Comparison of ENCODE assay signal across 15 mouse cellular contexts in the genomic region with DNA sequence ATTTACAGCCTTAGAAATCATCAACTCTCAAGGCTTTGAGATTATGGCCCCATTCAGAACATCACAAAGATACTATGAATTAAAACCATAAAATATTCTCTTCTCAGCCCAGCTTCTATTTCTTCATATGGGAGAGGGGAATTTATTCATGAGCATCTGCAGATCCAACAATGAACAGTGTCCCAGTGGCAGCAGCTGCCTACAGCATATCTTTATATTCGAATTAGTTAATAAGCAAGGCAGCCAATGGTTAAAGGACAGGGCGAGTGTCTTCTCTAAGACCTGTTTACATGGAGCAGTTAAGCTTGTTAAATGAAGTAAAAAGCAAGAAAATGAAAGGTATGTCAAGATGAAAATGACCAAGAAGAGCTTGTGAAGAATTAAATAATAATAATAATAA.
"Had no signal": no experiment of that assay in that cellular context is flagged by ENCODE, and none has a peak within 500 bp of the region (broad histone marks: within the 10 kb centered on the region; RNA-seq: fewer than 3 reads in every experiment).

No protein-coding gene starts in this region.

- H3K9ac ChIP-seq: limb, embryonic 12.5 days; limb, embryonic 15.5 days; liver, embryonic 14.5 days; liver, postnatal 0 days; lung, embryonic 14.5 days had no signal

- ATAC-seq: liver, postnatal 0 days; lung, postnatal 0 days had no signal

- H3K4me1 ChIP-seq: limb, embryonic 12.5 days; limb, embryonic 15.5 days had no signal

- H3K9me3 ChIP-seq: limb, embryonic 12.5 days; limb, embryonic 15.5 days had no signal

- H3K27ac ChIP-seq: limb, embryonic 12.5 days; limb, embryonic 15.5 days; liver, embryonic 14.5 days; macrophage had no signal

- DNase-seq: kidney, adult 18-20 months; kidney, adult 9 months; kidney, postnatal 14 days; kidney, postnatal 4 days; left cerebral cortex, postnatal 4 days; liver, postnatal 0 days; lung, embryonic 14.5 days; thymus, adult 18-20 months; thymus, postnatal 36 days had no signal

- H3K36me3 ChIP-seq: limb, embryonic 12.5 days; limb, embryonic 15.5 days had no signal

- H3K4me3 ChIP-seq: limb, embryonic 12.5 days; limb, embryonic 15.5 days had no signal

- H3K27me3 ChIP-seq: limb, embryonic 12.5 days; limb, embryonic 15.5 days had no signal

- H3K4me2 ChIP-seq: limb, embryonic 12.5 days; limb, embryonic 15.5 days; liver, embryonic 11.5 days; lung, embryonic 14.5 days had no signal
